Mouse (Mus musculus) WW6 (cell line): ENCODE results near the gene Plcxd1.
"Not testable (repeated sequence)": the region's sequence is repeated elsewhere in the genome, so short reads cannot be mapped to it uniquely, and the experiment has no call there.

Experiments
- DNase-seq: peaks from one replicate; pipeline ENCODE4 v3.0.0-alpha.2; 2013; ENCODE audit warnings: low read depth, low spot score

Plcxd1 gene

GRCm38 (mm10) chr5:110099656-110100580, at the start of gene Plcxd1:
Gene Plcxd1, plus strand, starts transcription at chr5:110099969.
- DNase-seq = no peak

- DNase-seq = peak; percentile 46
Measured at GRCm38 (mm10) chr5:110057637-110058408, 41.9 kb upstream of the Plcxd1 start.

- DNase-seq = not testable (repeated sequence)
Measured at GRCm38 (mm10) chr5:110072413-110072812, 27.4 kb upstream of the Plcxd1 start, which contains the start of gene Gm17655. Gene Gm17655, minus strand, starts transcription at chr5:110072513.

GRCm38 (mm10) chr5:110082961-110083360, 16.8 kb upstream of the Plcxd1 start:
- DNase-seq = no peak

GRCm38 (mm10) chr5:110086161-110086866, 13.5 kb upstream of the Plcxd1 start:
- no peak for DNase-seq

- DNase-seq = no peak
Measured at GRCm38 (mm10) chr5:110091546-110091945, 8.2 kb upstream of the Plcxd1 start.

GRCm38 (mm10) chr5:110094030-110094846, 5.5 kb upstream of the Plcxd1 start, which contains the start of gene Gm35315:
Gene Gm35315, minus strand, starts transcription at chr5:110094420.
- DNase-seq = peak; percentile 79

GRCm38 (mm10) chr5:110094847-110095213, 4.9 kb upstream of the Plcxd1 start:
- no peak for DNase-seq

GRCm38 (mm10) chr5:110098991-110099477, 735 bp upstream of the Plcxd1 start:
- peak; percentile 68 for DNase-seq

- no peak for DNase-seq
Measured at GRCm38 (mm10) chr5:110100921-110101631, 1.3 kb downstream of the Plcxd1 start.

- no peak for DNase-seq
Measured at GRCm38 (mm10) chr5:110101716-110102347, 2.1 kb downstream of the Plcxd1 start.

- no peak for DNase-seq
Measured at GRCm38 (mm10) chr5:110102429-110102828, 2.7 kb downstream of the Plcxd1 start.

GRCm38 (mm10) chr5:110102853-110103625, 3.3 kb downstream of the Plcxd1 start:
- DNase-seq = no peak

- no peak for DNase-seq
Measured at GRCm38 (mm10) chr5:110103901-110104615, 4.3 kb downstream of the Plcxd1 start.

- no peak for DNase-seq
Measured at GRCm38 (mm10) chr5:110104616-110105380, 5.0 kb downstream of the Plcxd1 start.

- no peak for DNase-seq
Measured at GRCm38 (mm10) chr5:110106140-110106871, 6.5 kb downstream of the Plcxd1 start.
